Mouse (Mus musculus): ENCODE results near the gene Ephb3. TPM values are rescaled to one million over a fixed set of nuclear protein-coding genes. Genes with fewer than 3 reads are reported as not detected.

The Ephb3 gene
- polyA plus RNA-seq, 1 experiment, result not detected

DNA sequence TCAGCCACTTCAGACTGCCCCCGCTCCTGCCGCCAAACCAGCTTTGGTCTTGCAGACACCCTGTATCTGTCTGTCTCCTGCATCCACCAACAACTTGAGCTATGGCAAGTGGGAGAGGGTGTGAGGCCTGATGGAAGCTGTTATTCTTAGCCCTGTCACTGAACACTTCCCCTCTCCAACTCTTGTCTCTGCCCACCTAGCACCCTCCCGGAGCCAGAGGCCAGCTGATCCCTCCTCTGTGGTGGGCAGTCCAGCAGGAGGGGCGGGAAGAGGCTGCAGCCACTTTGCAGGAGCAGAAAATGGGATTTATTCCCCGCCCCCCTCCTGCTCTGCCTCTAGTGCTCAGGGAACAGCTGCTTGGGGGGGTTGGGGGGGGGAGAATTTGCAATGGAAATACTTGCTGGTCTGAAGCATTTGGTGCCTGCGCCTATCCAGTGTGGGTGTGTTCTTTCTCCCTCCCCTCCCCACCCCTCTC lies 67.3 kb downstream of the Ephb3 start:
- no peak for TF ChIP-seq CTCF (IDR thresholded peaks at IDR 0.05; ENCODE audit: insufficient read depth, low read depth, low read length)
- no peak for TF ChIP-seq POLR2A (IDR thresholded peaks at IDR 0.05; ENCODE audit: insufficient read depth, low read depth, low read length)
- H3K27ac ChIP-seq (ENCODE audit: insufficient read depth, low read depth, low read length), result no peak overlapping the region
- no peak overlapping the region for H3K4me3 ChIP-seq (ENCODE audit: insufficient read depth, low read depth, low read length)
- H3K4me1 ChIP-seq (ENCODE audit: control insufficient read depth, insufficient read depth, low read length), result peaks cover 8% of the 10 kb centered on the region; the same call in 1 of the 2 replicates
- WGBS, result 77% methylated on average over 6 of the region's 6 CpGs

DNA sequence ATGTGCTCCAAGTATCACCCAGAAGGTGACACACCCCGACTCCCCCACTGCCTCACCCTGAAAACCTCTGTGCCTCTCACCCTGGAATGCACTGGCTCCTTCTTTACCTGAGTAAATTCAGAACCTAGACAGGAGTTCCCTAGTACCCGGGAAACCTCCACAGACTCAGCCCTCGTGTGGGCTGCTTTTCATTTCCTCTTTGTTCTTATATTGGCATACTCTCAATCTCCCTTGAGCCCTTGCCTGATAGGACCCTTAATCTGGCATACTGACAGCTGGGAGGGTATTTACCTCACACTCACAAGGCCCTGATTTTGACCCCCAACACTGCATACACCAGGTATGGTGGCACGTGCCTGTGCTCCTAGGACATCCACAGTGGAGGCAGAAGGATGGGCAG lies 68.2 kb downstream of the Ephb3 start:
- WGBS, result 81% methylated on average over 4 of the region's 4 CpGs

More for the DNA sequence above, 68.2 kb downstream of the Ephb3 start:
- Histone ChIP-seq H3K4me3 (ENCODE audit: insufficient read depth, low read depth, low read length) (no peak overlapping the region), H3K27ac (ENCODE audit: insufficient read depth, low read depth, low read length) (no peak overlapping the region), H3K4me1 (ENCODE audit: control insufficient read depth, insufficient read depth, low read length) (peaks cover 8% of the 10 kb centered on the region; the same call in 1 of the 2 replicates)
- TF ChIP-seq POLR2A (IDR thresholded peaks at IDR 0.05; ENCODE audit: insufficient read depth, low read depth, low read length), result no peak
- TF ChIP-seq CTCF (IDR thresholded peaks at IDR 0.05; ENCODE audit: insufficient read depth, low read depth, low read length), result no peak

Other genes with a start within 250 kb of the Ephb3 start
- not detected in 2 replicates for gene Teddm3, start 50.8 kb upstream of the Ephb3 start, polyA plus RNA-seq (2012; ENCODE audit: insufficient read depth, insufficient read length, low replicate concordance, missing spikeins)
- gene Vps8, start 218.4 kb downstream of the Ephb3 start, polyA plus RNA-seq (2012; ENCODE audit: insufficient read depth, insufficient read length, low replicate concordance, missing spikeins), result not detected in 2 replicates